In the genomic region with DNA sequence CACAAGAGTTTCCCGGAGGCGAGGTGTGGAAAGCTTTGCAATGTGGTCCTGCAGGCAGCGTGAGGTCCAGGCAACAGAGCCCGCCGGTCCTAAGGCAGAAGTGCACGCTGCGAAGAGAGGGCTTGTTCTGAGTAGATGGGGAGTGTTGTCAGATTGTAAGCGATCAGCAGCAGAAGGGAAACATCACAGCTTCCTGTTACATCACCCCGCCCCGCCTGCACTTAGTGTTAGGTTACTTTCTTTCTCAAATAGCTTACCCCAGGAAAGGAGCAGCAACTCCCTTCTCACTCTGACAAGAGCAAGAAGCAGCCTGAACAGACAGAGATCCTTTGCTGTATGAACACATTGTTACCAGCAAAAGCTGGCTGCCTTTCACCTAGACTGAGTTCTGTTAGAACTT, we compare ENCODE assay signal across 8 mouse cellular contexts. TPM values are rescaled to one million over a fixed set of nuclear protein-coding genes. Genes with fewer than 3 reads are reported as not detected.
DNase-seq lines count a peak whose midpoint lies in the region; TF ChIP-seq lines count a peak whose summit lies in the region.

Gene Calcrl (minus strand): TSS at position 274 of the 400 bp plus-strand sequence.

- no peaks in the 10 kb centered on the region for H3K36me3 ChIP-seq in macrophage (ENCODE audit: inconsistent target)

- peak; percentile 36 for DNase-seq in R1 (ENCODE audit: low read depth, low spot score)
- DNase-seq in embryo, embryonic 10 days (ENCODE audit: low spot score): peak; percentile 89
- DNase-seq in gastrocnemius, postnatal 10 days: peak; percentile 63
- peak; percentile 42 for DNase-seq in hindlimb bud, embryonic 11.5 days (ENCODE audit: extremely low spot score, low read depth, low spot score)
- peak; percentile 38 to 43 for DNase-seq in left cerebral cortex, adult 2 months (ENCODE audit: extremely low spot score in 1 of 2, low spot score in 2 of 2)
- peak; percentile 37 to 60 for DNase-seq in right cerebral cortex, adult 2 months (ENCODE audit: low spot score in 2 of 2)
- peak; percentile 32 for DNase-seq in urinary bladder, postnatal 25 days (ENCODE audit: low spot score)

- H3K4me3 ChIP-seq in left cerebral cortex, adult 2 months: peak within 1 kb of the TSS; percentile 40
- peak within 1 kb of the TSS; percentile 61 for H3K4me3 ChIP-seq in macrophage (ENCODE audit: inconsistent target)

- 1% methylated on average over 10 of the region's 10 CpGs for WGBS in macrophage (ENCODE audit: missing documents)

- peak within 1 kb of the TSS; percentile 54 for H3K27ac ChIP-seq in left cerebral cortex, adult 2 months
- peak within 1 kb of the TSS; percentile 79 for H3K27ac ChIP-seq in macrophage

- peaks cover 47% of the 10 kb centered on the region for H3K79me2 ChIP-seq in macrophage (ENCODE audit: inconsistent target)

- no peak for TF ChIP-seq CTCF in left cerebral cortex, adult 2 months (IDR thresholded peaks at IDR 0.05)

- intact Hi-C loops in left cerebral cortex, adult 2 months (cut with DNase I): loop anchor here (2.0 to 10.0 kb wide), 3 partner anchors 130 to 613 kb away; partner anchors contain the start of gene Fam171b

RNA-seq across cellular contexts. Expression of gene Calcrl, which starts in this region (rescaled TPM):
- total RNA-seq in gastrocnemius, postnatal 10 days (2021): 10 to 100 TPM; 24.5 to 31.6 TPM
- total RNA-seq in left cerebral cortex, adult 2 months (2021): 1 to 10 TPM; 5.6 to 5.9 TPM
- 100 to 1,000 TPM in 2 of 26 experiments, 10 to 100 TPM in 24; 13.9 to 110 (median 21.7) TPM for total RNA-seq in macrophage (2018; cell fraction: chromatin; rRNA removed)
- total RNA-seq in macrophage (2018; cell fraction: cytosol; rRNA removed): 10 to 100 TPM; 17.3 to 46.5 (median 29.3) TPM
- 10 to 100 TPM; 20.9 to 83.0 (median 32.0) TPM for total RNA-seq in macrophage (2018; cell fraction: nucleus; rRNA removed)
- polyA plus RNA-seq in macrophage (2018): 16.1 to 41.4 TPM (median 19.5 TPM) in 3 replicates

Comparison
In these comparisons a context has a peak if more than half of its experiments do, and no peak if none do; other contexts are left out.
1. Peak in every context shown above with its lines: DNase-seq, H3K4me3 ChIP-seq and H3K27ac ChIP-seq.
2. DNase-seq: peak in every context shown above with its lines; median percentile 89 in embryo, embryonic 10 days; 63 in gastrocnemius, postnatal 10 days; 48 in right cerebral cortex, adult 2 months; 42 in hindlimb bud, embryonic 11.5 days; 40 in left cerebral cortex, adult 2 months; 36 in R1; 32 in urinary bladder, postnatal 25 days.